Mouse (Mus musculus) kidney, postnatal 4 days (tissue): ENCODE results near the gene Eif4b.
"Not testable (repeated sequence)": the region's sequence is repeated elsewhere in the genome, so short reads cannot be mapped to it uniquely, and the experiment has no call there.

Source experiments
- DNase-seq, 2 experiments: peaks; one replicate each; pipeline ENCODE4 v3.0.0; 2021; ENCODE audit warnings: mixed read lengths in 2 of 2

Gene Eif4b

DNA sequence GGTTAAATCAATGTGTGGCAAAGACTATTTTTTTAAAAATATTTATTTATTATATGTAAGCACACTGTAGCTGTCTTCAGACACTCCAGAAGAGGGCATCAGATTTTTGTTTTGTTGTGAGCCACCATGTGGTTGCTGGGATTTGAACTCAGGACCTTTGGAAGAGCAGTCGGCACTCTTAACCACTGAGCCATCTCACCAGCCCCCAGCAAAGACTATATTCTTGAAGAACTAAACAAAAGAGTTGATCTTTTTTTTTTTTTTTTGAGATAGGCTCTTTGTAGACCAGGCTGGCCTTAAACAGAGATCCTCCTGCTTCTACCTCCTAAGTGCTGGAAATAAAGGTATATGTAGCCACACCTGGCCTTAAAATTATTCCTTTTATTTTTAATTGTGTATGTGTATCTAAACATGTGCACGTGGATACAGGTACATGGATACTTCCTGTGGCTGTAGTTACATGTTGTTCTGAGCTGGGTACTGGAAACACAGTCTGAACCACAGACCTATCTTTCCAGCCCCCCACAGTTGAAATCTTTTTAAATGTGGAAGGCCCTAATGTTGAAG is 3.6 kb downstream of the Eif4b start:
- no peak for DNase-seq

DNA sequence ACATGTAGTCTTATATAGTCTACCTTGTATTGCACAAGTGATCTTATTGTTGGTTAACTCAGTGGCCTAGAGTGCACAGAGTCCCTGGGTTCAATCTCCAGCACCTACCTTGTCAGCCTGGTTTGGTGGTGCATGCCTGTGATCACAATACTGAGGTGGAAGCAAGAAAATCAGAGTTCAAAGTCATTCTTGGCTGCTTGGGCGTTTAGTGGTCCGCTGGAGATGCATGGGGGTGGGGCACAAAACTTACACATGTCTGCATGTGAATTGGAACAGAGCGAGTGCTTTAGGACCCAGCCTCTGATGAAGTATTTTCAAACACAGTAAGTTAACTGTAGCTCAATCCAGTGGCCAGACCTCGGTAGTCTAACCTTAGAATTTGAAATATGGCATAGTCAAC is 5.6 kb downstream of the Eif4b start:
- DNase-seq = no peak

DNA sequence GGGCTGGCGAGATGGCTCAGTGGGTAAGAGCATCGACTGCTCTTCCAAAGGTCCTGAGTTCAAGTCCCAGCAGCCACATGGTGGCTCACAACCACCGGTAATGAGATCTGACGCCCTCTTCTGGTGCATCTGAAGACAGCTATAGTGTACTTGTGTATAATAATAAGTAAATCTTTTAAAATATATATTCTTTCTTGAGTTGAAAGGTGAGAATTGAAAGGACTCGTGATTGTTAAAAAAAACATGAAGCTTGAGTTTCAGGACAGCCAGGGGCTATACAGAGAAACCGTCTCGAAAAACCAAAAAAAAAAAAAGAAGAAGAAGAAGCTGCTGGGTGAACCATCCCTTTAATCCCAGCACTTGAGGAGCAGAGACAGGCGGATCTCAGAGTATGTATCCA is 6.4 kb downstream of the Eif4b start:
- DNase-seq = not testable (repeated sequence)

DNA sequence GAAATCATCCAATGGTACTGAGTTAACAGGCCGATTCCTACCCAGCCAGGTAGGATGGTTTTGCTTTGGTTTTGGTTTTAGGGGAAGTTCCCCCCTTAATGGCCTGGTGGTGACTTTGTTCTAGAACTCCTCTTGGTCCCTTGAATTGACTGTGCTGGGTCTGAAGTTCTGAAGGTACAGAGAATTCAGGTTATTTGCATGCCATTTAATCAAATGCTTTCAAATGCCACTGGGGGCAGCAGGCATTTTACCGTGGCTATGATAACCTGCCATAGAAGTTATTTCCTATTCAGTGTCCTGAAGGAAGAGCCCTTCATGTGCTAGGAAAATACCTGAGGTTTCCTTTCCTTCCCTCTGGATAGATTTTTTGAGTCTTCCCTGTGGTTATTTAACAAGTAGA is 6.9 kb downstream of the Eif4b start:
- DNase-seq = no peak

DNA sequence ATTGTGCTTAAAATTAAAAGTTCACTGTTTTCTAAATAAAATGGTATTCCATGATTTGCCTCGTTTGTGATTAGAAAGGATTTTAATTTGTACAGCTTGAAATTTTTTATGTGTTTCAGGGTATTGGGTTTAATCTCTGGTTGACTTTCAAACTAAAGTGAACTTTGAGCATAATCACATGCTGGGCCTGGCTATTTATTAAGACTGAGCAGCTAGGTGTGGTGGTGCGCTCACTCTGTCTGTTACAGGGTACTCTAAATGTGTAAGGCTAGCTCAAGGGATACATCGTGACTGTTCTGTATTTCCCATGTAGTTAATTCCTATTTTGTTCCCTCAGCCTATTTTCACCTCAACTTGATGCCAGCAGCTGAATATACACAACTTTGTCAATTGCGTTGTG is 8.6 kb downstream of the Eif4b start:
- no peak for DNase-seq

DNA sequence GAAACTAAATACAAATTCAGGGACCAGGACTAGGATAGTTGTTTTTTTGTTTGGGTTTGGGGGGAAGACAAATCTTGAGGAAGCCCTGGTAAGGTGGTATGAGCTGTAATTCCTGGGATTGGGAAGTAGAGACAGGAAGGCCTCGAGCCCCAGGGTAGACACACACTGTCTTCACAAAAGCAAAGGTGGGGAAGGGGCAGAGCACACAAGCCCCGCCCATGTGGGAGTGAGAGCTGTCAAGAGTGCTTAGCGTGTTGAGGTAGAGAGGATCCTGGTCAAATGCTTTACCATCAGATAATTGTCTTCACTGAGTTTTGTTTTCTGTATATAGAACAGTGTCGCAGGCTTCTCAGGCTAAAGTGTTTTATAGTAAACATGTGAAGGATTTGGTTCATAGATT is 9.5 kb downstream of the Eif4b start:
- DNase-seq = no peak

DNA sequence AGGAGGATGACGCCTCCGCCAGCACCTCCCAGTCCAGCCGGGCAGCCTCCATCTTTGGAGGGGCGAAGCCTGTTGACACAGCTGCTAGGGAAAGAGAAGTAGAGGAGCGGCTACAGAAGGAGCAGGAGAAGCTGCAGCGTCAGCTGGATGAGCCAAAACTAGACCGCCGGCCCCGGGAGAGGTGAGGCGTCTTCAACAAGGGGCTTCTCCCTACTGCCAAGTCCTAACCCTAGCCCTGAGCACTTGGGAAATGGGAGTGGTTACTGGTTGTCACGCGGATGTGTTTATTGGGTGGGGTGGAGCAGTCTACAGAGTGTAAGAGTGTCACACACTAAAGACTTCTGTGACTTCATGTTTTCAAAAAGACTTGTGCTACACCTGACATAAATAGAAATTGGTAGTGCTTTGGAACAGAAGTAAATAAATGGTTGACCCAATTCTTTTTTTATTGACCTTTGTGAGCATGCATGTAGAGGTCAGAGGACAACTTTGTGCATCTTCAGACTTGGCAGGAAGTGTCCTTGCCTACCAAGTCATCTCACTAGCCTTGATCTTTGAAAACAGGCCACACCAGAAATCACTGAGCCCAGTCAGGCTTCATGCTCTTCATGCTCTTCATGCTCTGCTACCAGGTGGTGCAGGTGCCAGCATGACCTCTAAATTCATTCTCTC is 16.5 kb downstream of the Eif4b start:
- DNase-seq = peak in 1 of 2 experiments; percentile 47

DNA sequence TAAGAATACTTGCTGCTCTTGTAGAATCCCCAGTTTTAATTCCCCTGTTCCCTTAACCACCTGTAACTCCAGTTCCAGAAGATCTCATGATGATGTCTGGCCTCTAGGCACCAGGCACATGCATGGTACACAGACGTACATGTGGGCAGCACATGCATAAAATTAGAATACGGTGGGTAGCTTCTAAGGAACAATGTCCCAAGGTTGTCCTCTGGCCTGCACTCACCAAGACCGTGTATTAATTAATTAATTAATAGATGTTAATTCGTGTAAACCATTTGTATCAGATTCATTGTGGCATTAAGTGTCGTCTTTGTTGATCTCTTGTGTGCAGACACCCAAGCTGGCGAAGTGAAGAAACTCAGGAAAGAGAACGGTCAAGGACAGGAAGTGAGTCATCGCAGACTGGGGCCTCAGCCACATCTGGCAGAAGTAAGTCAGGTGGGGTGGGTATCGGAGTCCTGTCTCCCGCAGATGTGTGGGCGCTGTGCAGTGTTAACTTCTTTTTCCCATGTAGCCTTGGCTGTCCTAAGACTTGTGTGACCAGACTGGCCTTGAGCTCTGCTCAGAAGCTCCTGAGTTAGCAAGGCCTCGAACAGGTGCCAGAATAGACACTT is 17.6 kb downstream of the Eif4b start:
- DNase-seq = no peak

DNA sequence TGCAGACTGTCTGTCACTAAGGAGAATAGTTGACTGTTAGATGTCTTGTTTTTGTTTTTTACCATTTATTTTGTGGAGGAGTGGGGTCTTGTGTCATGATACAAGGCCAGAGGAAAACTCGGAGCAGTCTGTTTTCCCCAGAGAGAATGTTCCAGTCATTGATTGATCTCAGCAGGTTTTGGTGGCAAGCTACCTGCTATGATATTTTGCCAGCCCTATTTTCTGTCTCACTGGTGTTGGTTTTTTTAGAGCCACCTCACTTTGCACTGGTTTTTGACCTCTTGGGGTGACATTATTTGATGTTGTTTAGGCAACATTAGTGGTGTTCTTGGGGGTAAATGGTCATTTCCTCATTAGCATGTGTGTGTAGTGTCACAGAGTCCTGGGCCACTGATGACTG is 18.1 kb downstream of the Eif4b start:
- DNase-seq = no peak

DNA sequence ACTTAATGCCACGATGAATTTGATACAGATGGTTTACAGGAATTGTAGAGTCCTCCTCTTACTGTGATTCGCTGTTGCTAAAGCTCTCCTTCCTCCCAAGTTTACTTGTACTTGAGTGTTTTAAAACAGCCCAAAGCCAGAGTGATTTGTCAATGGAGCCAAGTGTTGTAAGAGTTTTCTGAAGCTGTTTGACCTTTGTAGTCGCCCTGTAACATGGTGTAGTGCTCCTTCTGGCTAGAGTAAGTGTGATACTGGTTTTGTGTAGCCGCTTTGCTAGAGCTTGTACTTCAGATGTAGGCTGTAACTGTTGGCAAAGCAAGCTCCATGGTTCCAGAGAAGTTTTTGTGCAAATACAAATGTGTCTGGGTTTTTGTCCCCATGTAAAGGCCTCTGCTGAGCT is 18.6 kb downstream of the Eif4b start:
- no peak for DNase-seq

DNA sequence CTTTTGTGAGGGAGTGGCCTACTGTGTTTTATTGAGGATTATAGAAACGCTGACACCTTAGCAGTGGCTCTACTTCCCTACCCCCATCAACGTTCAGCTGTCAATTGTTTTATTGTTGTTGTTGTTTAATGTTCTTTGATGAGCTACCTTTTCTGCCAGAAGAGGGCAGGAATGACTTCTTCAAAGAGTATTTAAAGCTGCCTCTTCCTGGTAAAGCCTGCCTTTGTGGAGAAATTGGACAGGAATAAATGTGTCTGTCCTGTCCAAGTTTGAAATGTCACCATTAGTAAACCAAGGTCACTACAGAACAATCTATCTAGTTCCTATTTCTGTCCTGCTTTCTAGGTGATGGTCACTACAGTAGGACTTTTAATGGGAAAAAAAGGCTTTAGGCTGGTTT is 20.6 kb downstream of the Eif4b start:
- no peak for DNase-seq

DNA sequence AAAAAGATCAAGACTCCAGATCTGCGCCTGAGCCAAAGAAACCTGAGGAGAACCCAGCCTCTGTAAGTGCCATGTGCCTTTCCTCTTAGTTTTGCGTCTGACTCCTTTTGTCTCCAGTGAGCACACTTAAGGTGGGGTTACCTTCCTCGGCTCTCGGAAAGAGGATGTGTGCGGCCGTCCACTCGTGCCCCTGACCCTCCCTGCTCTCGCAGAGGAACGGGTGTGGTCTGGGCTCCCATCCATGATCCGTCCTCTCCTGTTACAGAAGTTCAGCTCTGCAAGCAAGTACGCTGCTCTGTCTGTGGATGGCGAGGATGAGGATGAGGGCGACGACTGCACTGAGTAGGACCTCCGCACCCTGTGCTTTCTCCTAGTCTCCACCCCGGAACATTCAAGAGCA is 21.4 kb downstream of the Eif4b start:
- DNase-seq = no peak

DNA sequence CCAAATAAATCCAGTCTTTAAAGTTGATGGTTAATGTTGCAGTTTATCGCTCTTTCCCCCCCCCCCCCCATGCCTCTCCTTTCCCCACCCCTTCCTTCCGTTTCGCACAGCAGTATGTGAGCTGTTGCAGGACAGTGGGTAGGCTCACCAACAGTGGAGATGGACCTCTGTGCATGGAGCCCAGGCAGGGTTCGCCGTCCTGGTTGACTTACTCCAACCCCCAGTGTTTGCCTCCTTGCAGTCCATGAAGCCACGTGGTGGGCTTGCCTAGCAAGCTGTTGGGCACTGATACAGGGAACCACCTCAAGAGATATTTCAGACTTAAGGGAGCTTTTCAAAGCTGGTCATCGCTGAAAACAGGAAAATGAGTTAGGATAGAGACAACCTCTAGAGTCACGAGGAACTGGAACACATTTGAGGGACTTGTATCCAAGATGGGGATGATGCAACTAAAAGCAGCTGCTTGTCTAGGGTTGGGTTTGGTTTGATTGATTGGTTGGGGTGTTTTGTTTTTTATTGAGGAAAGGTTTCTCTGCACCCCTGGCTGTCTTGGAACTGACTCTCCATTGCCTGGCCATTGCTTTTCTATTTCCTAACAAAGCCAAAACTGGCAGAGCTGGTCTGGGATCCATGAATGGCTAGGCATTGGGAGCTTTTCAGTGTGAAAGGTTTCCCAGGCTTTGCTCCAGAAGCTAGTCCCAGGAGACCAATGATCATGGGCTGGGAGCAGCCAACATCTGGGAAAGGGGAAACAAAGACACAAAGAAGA is 23.8 kb downstream of the Eif4b start:
- peak; percentile 17 to 29 for DNase-seq

DNA sequence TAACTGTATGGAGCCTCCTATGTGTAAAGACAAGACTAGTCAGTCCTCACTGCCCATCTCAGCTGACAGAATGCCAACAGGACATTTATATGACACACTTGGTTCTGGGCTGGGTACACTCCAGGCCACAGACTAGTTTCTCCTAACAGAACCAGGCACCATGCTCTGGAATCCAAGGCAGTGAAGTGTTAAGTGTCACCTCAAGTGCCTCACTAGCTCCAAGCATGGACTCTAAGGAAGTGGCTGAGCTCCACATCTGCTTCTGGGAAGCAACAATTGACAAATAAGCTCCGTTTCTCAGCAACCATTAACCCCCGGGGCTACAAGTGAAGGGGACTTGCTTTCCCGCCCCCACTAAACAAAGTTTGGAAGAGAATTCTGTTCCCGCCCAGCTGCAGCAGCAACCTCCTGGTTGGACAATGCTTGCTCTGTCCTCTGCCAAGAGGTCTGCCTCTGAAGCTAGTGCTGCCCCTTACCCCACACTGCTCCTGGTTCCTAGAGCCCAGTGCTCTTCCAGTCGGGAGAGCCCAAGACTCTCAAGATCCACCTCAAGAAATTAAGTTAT is 24.5 kb downstream of the Eif4b start:
- peak; percentile 23 to 33 for DNase-seq

DNA sequence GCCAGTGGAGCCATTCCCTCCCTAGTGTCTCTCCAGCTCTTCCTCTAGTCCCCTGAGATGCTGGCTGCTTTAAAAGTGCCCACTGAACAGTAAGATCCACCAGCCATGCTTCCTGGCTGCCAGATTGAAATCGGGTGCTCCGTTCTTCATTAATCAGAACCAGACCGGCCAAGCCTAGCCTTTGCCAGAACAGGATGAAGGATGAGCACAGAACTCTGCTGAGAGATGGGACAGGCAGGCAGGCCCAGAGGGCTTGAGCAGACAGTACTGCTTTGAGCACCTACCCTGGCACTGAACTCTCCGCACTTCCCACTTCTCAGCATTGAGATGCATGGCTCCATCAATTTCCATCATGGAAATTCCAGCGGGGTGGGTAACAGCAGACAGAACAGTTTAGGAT is 25.7 kb downstream of the Eif4b start:
- DNase-seq = peak; percentile 3 to 14

DNA sequence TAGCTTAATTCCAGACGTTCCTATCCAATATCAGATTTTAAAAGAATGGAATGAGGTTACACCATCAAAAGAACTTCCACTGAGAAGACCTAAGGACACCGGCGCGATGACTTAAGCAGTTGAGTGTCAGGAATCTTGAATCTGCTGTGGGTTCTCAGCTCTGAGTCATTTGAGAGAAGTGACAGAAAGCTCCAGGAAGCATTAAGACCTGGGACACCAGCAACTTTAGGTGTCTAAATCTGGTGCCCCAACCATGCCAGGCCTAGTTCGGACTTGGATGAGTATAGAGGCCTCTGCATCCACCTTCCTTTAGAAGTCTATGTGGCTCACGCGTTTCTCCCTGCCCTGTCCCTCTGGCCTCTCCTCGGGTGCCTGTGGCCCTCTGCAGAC is 26.2 kb downstream of the Eif4b start:
- no peak for DNase-seq

DNA sequence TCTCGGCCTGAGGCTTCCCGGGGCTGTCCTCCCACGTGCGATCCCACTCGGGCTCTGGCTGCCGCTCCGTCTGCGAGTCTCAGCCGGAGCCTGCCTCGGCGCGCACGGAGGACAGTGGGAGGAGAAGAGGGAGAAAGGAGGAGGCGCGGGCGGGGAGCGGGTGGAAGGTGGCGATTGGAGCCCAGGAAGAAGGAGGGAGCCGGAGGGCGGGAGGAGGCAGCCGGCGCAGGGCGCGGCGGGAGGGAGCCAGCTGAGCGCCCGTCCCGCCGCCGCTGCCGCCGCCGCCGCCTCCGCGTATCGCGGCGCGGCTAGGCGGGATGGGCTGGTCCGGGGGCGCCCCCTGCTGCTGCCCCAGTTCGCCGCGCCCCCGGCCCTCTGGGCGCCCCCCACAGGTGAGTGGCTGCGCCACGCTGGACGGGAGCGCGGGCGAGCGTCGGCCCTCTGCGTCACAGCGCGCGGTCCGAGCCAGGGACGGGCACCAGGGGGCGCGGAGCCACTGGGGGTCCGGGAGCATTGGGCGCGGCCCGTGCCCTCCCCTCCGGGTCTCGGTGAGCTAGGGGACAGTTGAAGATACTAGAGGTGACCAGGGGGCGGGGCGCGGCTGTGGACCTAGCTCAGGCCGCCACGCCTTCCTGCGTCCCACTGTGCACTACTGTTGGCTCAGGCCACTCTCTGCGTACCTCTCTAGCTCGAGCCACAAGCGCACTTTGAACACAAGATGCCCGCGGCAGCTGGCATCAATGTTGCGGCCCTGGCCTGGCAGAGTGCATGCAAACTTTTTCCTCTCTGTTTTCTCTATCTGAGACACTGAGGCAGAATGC is 26.8 kb downstream of the Eif4b start, which contains the start of gene Tns2:
Tns2 (plus strand) TSS at position 253 of the 821 bp plus-strand sequence.
- DNase-seq = peak; percentile 89 to 92

DNA sequence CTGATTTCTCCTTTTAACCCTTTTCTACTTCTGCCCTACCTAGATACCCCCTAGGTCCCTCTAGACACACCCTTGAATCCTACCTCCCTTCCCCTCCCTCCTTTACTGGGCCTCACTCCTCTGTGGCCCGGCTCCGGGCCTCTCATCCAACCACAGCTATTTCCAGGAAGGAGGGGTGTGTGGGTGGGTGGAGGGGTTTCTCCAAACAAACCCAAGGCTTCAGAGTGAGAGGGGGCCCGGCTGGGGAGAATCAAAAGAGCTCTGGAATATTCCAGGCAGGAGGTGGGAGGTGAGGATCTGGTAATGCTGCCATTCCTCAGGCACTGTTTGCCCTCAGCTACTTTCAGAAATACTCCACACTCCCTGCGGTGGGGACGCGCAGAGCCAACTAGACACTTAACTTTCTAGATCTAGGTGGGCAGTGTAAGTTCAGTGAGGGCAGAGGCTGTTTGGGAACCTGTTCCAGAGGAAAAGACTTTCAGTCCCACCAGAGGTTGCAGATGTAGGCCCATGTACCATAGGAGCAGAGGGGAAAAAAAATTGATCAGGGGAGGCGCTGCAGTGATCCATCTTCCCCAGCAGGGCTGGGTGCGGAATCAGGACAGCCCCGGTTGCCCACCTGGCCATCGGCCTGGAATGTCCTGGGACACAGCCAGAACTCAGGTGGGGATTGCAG is 27.6 kb downstream of the Eif4b start:
- peak; percentile 63 to 72 for DNase-seq

DNA sequence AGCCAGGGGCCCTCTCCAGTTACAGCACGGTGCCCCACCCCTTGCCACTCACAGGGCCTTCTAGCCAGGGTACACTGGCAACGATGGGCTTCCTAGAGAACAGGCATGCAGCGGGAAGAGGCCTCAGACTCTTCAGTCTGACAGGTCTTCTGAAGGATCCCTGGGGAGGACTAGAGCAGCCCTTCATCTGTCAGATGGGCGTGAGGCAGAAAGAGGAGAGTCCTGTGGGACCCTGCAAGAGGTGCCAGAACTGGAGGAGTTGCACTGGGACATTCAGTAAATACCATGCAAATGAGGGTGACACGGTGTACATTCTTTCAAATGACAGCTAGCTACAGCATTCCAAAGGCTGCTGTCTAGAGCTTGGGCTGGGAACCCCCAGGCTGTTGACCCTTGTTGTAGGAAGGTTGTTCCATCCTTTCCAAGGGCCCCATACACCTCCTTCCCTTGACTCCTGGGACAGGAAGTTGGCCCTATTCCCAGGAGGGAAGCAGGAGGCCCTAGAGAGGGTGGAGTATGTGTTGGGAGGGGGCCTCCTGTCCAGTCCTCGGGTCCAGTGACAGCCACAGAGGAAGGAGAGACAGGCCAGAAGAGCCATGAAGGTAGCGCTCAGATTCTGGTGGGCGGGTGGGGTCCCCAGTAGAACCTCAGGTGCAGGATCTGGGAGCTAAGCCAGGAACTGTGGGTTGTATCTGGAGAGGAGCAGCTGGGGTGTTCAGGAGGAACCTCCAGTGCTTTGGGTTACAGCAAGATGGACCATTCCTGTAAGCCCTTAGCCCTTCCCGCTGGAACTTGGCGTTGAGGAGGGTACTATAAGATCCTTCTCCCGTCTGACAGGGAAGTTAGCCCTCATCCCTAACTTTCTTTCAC is 28.3 kb downstream of the Eif4b start:
- DNase-seq = peak; percentile 63 to 75

DNA sequence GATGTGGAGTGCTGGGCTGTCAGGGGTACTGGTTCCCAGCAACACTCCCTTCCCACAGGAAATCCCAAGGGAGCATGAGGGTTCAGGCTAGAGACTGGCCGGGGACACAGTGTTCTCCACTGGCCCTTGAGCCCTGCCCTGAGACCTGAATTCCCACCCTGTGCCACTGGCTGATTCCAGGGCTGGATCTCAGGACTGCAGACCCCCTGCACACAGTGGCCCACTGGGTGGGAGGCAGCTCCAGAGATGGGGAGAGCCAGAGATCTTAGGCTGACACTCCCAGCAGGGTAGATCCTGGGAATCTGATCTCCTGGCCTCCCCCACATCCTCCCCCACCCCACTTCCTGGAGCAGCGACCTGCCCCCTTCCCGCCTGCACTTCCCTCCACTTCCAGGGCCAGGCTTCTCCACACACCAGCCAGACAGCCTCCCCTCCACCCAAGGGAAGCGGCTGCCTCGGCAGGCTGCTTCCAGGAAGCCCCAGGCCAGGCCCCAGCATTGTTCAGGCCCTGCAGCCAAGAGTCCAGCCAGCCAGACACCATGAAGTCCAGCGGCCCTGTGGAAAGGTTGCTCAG is 29.1 kb downstream of the Eif4b start:
- DNase-seq = peak; percentile 80 to 89
